Mouse (Mus musculus): ENCODE measurements around the gene Nup214. TPM values are rescaled to one million over a fixed set of nuclear protein-coding genes. Genes with fewer than 3 reads are reported as not detected.
"Not testable (repeated sequence)": the region's sequence is repeated elsewhere in the genome, so short reads cannot be mapped to it uniquely, and the experiment has no call there.

The Nup214 gene
- total and polyA plus RNA-seq, 2 experiments: 5.3 to 11.5 TPM

GRCm38 (mm10) chr2:32037279-32037858 lies 63.1 kb downstream of the Nup214 start:
- Histone ChIP-seq H3K27ac (replicated peaks; ENCODE audit: insufficient read depth, low read depth, low read length) (no peak overlapping the region), H3K36me3 (ENCODE audit: control insufficient read depth, insufficient read depth, low read length) (peaks cover 41% of the 10 kb centered on the region), H3K9ac (ENCODE audit: low read depth, low read length) (no peak overlapping the region), H3K79me2 (ENCODE audit: control insufficient read depth, insufficient read depth, low read length) (no peaks in the 10 kb centered on the region), H3K4me3 (ENCODE audit: insufficient read depth, low read depth, low read length) (no peak overlapping the region), H3K4me1 (ENCODE audit: control insufficient read depth, insufficient read depth, low read length) (no peaks in the 10 kb centered on the region), H3K27me3 (ENCODE audit: control insufficient read depth, insufficient read depth, low read length) (no peaks in the 10 kb centered on the region)
- TF ChIP-seq POLR2A (IDR thresholded peaks at IDR 0.05; ENCODE audit: extremely low read depth, insufficient read depth, low read length) (no peak), CTCF (IDR thresholded peaks at IDR 0.05; ENCODE audit: low read depth, low read length) (no peak)
- no peak for DNase-seq (ENCODE audit: extremely low read depth, low read depth, low spot score)
- 74% methylated on average over 6 of the region's 6 CpGs for WGBS

DNA sequence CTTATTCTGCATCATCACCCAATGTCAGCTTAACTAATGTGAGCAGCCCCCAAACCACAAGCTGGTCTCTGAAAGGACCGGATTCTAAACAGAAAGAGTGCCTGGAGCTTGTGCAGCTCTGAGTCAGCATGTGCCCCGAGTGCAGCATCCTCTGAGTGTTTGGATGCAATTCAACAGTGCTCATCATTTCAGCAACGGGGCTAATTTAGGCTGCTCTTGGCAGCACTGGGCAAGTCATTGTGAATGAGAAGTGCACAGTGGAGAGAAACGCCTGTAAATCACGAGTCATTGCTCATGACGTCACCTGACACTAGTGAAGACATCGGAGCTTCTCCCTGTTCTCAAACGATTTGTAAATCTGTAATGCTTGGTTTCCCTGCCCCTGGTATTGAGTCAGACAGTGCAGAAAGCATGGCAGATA lies 64.4 kb downstream of the Nup214 start:
- no peak for TF ChIP-seq CTCF (IDR thresholded peaks at IDR 0.05; ENCODE audit: low read depth, low read length)
- no peak for TF ChIP-seq POLR2A (IDR thresholded peaks at IDR 0.05; ENCODE audit: extremely low read depth, insufficient read depth, low read length)
- peaks cover 44% of the 10 kb centered on the region for H3K36me3 ChIP-seq (ENCODE audit: control insufficient read depth, insufficient read depth, low read length)
- no peak overlapping the region for H3K4me3 ChIP-seq (ENCODE audit: insufficient read depth, low read depth, low read length)
- no peaks in the 10 kb centered on the region for H3K27me3 ChIP-seq (ENCODE audit: control insufficient read depth, insufficient read depth, low read length)
- no peak for DNase-seq (ENCODE audit: extremely low read depth, low read depth, low spot score)
- no peak overlapping the region for H3K27ac ChIP-seq (replicated peaks; ENCODE audit: insufficient read depth, low read depth, low read length)
- H3K79me2 ChIP-seq (ENCODE audit: control insufficient read depth, insufficient read depth, low read length): no peaks in the 10 kb centered on the region
- WGBS: 78% methylated on average over 8 of the region's 8 CpGs
- H3K9ac ChIP-seq (ENCODE audit: low read depth, low read length): no peak overlapping the region
- H3K4me1 ChIP-seq (ENCODE audit: control insufficient read depth, insufficient read depth, low read length): no peaks in the 10 kb centered on the region

- peaks cover 34% of the 10 kb centered on the region for H3K36me3 ChIP-seq (ENCODE audit: control insufficient read depth, insufficient read depth, low read length)
- H3K4me1 ChIP-seq (ENCODE audit: control insufficient read depth, insufficient read depth, low read length); H3K4me3 ChIP-seq (ENCODE audit: insufficient read depth, low read depth, low read length): not testable (repeated sequence)
Measured at GRCm38 (mm10) chr2:32040646-32041045, 66.4 kb downstream of the Nup214 start.

GRCm38 (mm10) chr2:32041087-32041486 lies 66.9 kb downstream of the Nup214 start:
- 94% methylated on average over 2 of the region's 2 CpGs for WGBS
- Histone ChIP-seq H3K79me2 (ENCODE audit: control insufficient read depth, insufficient read depth, low read length) (no peaks in the 10 kb centered on the region), H3K36me3 (ENCODE audit: control insufficient read depth, insufficient read depth, low read length) (peaks cover 33% of the 10 kb centered on the region), H3K4me1 (ENCODE audit: control insufficient read depth, insufficient read depth, low read length) (no peaks in the 10 kb centered on the region), H3K27ac (replicated peaks; ENCODE audit: insufficient read depth, low read depth, low read length) (no peak overlapping the region), H3K4me3 (ENCODE audit: insufficient read depth, low read depth, low read length) (no peak overlapping the region), H3K27me3 (ENCODE audit: control insufficient read depth, insufficient read depth, low read length) (no peaks in the 10 kb centered on the region), H3K9ac (ENCODE audit: low read depth, low read length) (no peak overlapping the region)
- TF ChIP-seq POLR2A (IDR thresholded peaks at IDR 0.05; ENCODE audit: extremely low read depth, insufficient read depth, low read length) (no peak), CTCF (IDR thresholded peaks at IDR 0.05; ENCODE audit: low read depth, low read length) (no peak)
- no peak for DNase-seq (ENCODE audit: extremely low read depth, low read depth, low spot score)

More at GRCm38 (mm10) chr2:32040646-32041045, 66.4 kb downstream of the Nup214 start:
- not testable (repeated sequence) for H3K9ac ChIP-seq (ENCODE audit: low read depth, low read length); DNase-seq (ENCODE audit: extremely low read depth, low read depth, low spot score); H3K27ac ChIP-seq (replicated peaks; ENCODE audit: insufficient read depth, low read depth, low read length); H3K79me2 ChIP-seq (ENCODE audit: control insufficient read depth, insufficient read depth, low read length); H3K27me3 ChIP-seq (ENCODE audit: control insufficient read depth, insufficient read depth, low read length)
- WGBS: 96% methylated on average over 9 of the region's 9 CpGs

DNA sequence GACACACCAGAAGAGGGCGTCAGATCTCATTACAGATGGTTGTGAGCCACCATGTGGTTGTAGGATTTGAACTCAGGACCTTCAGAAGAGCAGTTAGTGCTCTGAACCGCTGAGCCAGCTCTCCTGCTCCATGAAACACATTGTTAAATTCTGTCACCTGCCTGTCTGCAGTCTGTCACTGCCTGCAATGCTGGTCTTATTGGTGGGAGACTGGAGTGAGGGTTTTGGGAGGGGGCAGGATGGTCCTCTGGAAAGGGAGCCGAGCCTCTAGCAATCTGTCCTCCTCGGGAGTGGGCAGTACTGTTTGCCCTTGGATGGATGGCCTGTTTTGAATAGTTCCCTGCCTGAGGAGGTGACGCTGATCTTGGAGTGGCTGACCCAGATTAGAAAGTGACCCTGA lies 69.6 kb downstream of the Nup214 start:
- Histone ChIP-seq H3K79me2 (ENCODE audit: control insufficient read depth, insufficient read depth, low read length) (no peaks in the 10 kb centered on the region), H3K36me3 (ENCODE audit: control insufficient read depth, insufficient read depth, low read length) (peaks cover 32% of the 10 kb centered on the region), H3K4me3 (ENCODE audit: insufficient read depth, low read depth, low read length) (no peak overlapping the region), H3K4me1 (ENCODE audit: control insufficient read depth, insufficient read depth, low read length) (no peaks in the 10 kb centered on the region), H3K9ac (ENCODE audit: low read depth, low read length) (no peak overlapping the region), H3K27ac (replicated peaks; ENCODE audit: insufficient read depth, low read depth, low read length) (no peak overlapping the region), H3K27me3 (ENCODE audit: control insufficient read depth, insufficient read depth, low read length) (no peaks in the 10 kb centered on the region)
- TF ChIP-seq POLR2A (IDR thresholded peaks at IDR 0.05; ENCODE audit: extremely low read depth, insufficient read depth, low read length) (no peak), CTCF (IDR thresholded peaks at IDR 0.05; ENCODE audit: low read depth, low read length) (no peak)
- WGBS: 84% methylated on average over 5 of the region's 5 CpGs
- no peak for DNase-seq (ENCODE audit: extremely low read depth, low read depth, low spot score)

DNA sequence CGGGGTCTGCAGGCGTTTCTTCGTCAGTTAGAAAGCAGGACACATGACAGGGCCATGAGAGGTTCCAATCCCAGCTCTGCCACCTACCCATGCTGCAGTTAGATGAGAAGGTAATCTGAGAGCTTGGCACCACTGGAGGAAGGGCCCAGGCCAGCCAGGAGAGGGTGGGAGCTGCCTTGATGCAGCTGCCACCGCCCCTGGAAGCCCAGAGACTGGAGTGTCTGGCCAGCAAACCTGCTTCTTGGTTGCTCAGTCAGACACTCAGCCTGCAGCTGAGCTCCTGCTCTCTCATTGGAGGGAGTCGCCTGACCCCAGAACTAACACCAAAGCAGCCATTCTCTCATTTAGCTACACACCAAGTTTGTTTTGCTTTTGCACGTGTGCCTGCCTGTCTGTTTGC lies 71.1 kb downstream of the Nup214 start:
- DNase-seq (ENCODE audit: extremely low read depth, low read depth, low spot score): no peak
- TF ChIP-seq CTCF (IDR thresholded peaks at IDR 0.05; ENCODE audit: low read depth, low read length) (no peak), POLR2A (IDR thresholded peaks at IDR 0.05; ENCODE audit: extremely low read depth, insufficient read depth, low read length) (no peak)
- Histone ChIP-seq H3K27ac (replicated peaks; ENCODE audit: insufficient read depth, low read depth, low read length) (no peak overlapping the region), H3K4me1 (ENCODE audit: control insufficient read depth, insufficient read depth, low read length) (no peaks in the 10 kb centered on the region), H3K9ac (ENCODE audit: low read depth, low read length) (no peak overlapping the region), H3K36me3 (ENCODE audit: control insufficient read depth, insufficient read depth, low read length) (peaks cover 30% of the 10 kb centered on the region), H3K4me3 (ENCODE audit: insufficient read depth, low read depth, low read length) (no peak overlapping the region), H3K27me3 (ENCODE audit: control insufficient read depth, insufficient read depth, low read length) (no peaks in the 10 kb centered on the region), H3K79me2 (ENCODE audit: control insufficient read depth, insufficient read depth, low read length) (no peaks in the 10 kb centered on the region)
- WGBS: 90% methylated on average over 6 of the region's 6 CpGs
